Mouse (Mus musculus): Measurements from ENCODE around the gene Mrpl53. TPM values are rescaled to one million over a fixed set of nuclear protein-coding genes. Genes with fewer than 3 reads are reported as not detected.

Gene Mrpl53
- total and polyA plus RNA-seq, 2 experiments = 73.8 to 78.2 TPM

DNA sequence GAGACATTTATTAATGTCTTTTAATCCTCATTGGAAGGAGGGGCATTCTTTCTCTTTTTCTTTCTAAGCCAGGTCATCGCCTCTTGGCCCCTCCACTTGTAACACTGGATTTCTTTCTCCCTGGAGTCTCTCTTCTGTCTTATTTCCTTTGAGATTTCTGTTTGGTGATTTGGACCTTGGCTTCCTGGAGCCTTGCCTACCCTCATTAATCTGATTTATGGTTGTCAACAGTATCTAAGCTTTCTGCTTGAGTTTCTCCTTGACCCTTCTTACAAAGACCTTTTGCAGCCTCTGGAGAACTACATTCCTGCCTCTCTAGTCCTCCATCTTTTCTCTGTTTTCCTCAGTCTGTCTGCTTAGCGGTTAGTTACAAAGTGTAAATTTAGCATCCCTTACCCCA lies 10.4 kb upstream of the Mrpl53 start:
- DNase-seq (ENCODE audit: extremely low read depth, low read depth, low spot score) = no peak
- Histone ChIP-seq H3K36me3 (ENCODE audit: control insufficient read depth, insufficient read depth, low read length) (no peaks in the 10 kb centered on the region), H3K9ac (ENCODE audit: low read depth, low read length) (no peak overlapping the region), H3K4me1 (ENCODE audit: control insufficient read depth, insufficient read depth, low read length) (peaks cover 11% of the 10 kb centered on the region), H3K79me2 (ENCODE audit: control insufficient read depth, insufficient read depth, low read length) (no peaks in the 10 kb centered on the region), H3K27ac (replicated peaks; ENCODE audit: insufficient read depth, low read depth, low read length) (no peak overlapping the region), H3K27me3 (ENCODE audit: control insufficient read depth, insufficient read depth, low read length) (no peaks in the 10 kb centered on the region), H3K4me3 (ENCODE audit: insufficient read depth, low read depth, low read length) (no peak overlapping the region)
- no peak for TF ChIP-seq POLR2A (IDR thresholded peaks at IDR 0.05; ENCODE audit: extremely low read depth, insufficient read depth, low read length)
- no peak for TF ChIP-seq CTCF (IDR thresholded peaks at IDR 0.05; ENCODE audit: low read depth, low read length)
- WGBS = 83% methylated on average over 2 of the region's 2 CpGs

DNA sequence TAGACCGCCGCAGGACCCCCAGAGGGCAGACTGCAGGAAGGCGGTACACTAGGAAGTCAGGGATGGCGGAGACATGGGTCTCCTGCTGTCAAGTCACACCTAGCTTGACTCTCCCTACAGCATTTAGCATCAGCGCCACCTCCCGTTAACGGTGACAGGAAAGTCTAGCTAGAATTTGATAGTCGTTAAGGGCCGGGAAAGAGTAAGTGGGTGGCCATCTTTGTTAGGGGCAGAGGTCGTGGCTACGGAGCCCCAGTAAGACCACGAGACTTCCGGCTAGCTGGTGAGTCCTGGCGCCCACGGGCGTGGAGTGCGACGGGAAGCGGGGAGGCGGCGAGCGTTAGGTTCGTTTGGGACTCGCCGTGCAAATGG lies 7.5 kb upstream of the Mrpl53 start, which contains the start of the genes Ccdc142 and Gm42688:
Gene Ccdc142 (plus strand): TSS at position 286 of the 372 bp plus-strand sequence.
Gene Gm42688 (plus strand): TSS at position 302 of the 372 bp plus-strand sequence.
- peak; percentile 90 for DNase-seq (ENCODE audit: extremely low read depth, low read depth, low spot score)
- no peaks in the 10 kb centered on the region for H3K36me3 ChIP-seq (ENCODE audit: control insufficient read depth, insufficient read depth, low read length)
- WGBS = 1% methylated on average over 25 of the region's 25 CpGs
- TF ChIP-seq POLR2A (IDR thresholded peaks at IDR 0.05; ENCODE audit: extremely low read depth, insufficient read depth, low read length) = peak; percentile 66; the same call in 1 of the 2 replicates
- peak; percentile 64 for TF ChIP-seq CTCF (IDR thresholded peaks at IDR 0.05; ENCODE audit: low read depth, low read length)
- H3K79me2 ChIP-seq (ENCODE audit: control insufficient read depth, insufficient read depth, low read length) = no peaks in the 10 kb centered on the region
- H3K4me1 ChIP-seq (ENCODE audit: control insufficient read depth, insufficient read depth, low read length) = peaks cover 11% of the 10 kb centered on the region
- peak within 1 kb of the TSS; percentile 81 for H3K9ac ChIP-seq (ENCODE audit: low read depth, low read length)
- H3K27me3 ChIP-seq (ENCODE audit: control insufficient read depth, insufficient read depth, low read length) = no peaks in the 10 kb centered on the region
- H3K4me3 ChIP-seq (ENCODE audit: insufficient read depth, low read depth, low read length) = peak within 1 kb of the TSS; percentile 67
- peak within 1 kb of the TSS; percentile 53 for H3K27ac ChIP-seq (replicated peaks; ENCODE audit: insufficient read depth, low read depth, low read length)

GRCm38 (mm10) chr6:83101688-83102556 lies 6.9 kb upstream of the Mrpl53 start:
- WGBS = under 1% methylated on average over 73 of the region's 74 CpGs
- peak overlapping the region; percentile 53 for H3K27ac ChIP-seq (replicated peaks; ENCODE audit: insufficient read depth, low read depth, low read length)
- no peaks in the 10 kb centered on the region for H3K27me3 ChIP-seq (ENCODE audit: control insufficient read depth, insufficient read depth, low read length)
- H3K79me2 ChIP-seq (ENCODE audit: control insufficient read depth, insufficient read depth, low read length) = no peaks in the 10 kb centered on the region
- H3K36me3 ChIP-seq (ENCODE audit: control insufficient read depth, insufficient read depth, low read length) = no peaks in the 10 kb centered on the region
- peaks cover 11% of the 10 kb centered on the region for H3K4me1 ChIP-seq (ENCODE audit: control insufficient read depth, insufficient read depth, low read length)
- TF ChIP-seq CTCF (IDR thresholded peaks at IDR 0.05; ENCODE audit: low read depth, low read length) = peak; percentile 45; the same call in 1 of the 2 replicates
- TF ChIP-seq POLR2A (IDR thresholded peaks at IDR 0.05; ENCODE audit: extremely low read depth, insufficient read depth, low read length) = no peak
- peak overlapping the region; percentile 67 for H3K4me3 ChIP-seq (ENCODE audit: insufficient read depth, low read depth, low read length)
- peak; percentile 61 for DNase-seq (ENCODE audit: extremely low read depth, low read depth, low spot score)
- peak overlapping the region; percentile 81 for H3K9ac ChIP-seq (ENCODE audit: low read depth, low read length)

DNA sequence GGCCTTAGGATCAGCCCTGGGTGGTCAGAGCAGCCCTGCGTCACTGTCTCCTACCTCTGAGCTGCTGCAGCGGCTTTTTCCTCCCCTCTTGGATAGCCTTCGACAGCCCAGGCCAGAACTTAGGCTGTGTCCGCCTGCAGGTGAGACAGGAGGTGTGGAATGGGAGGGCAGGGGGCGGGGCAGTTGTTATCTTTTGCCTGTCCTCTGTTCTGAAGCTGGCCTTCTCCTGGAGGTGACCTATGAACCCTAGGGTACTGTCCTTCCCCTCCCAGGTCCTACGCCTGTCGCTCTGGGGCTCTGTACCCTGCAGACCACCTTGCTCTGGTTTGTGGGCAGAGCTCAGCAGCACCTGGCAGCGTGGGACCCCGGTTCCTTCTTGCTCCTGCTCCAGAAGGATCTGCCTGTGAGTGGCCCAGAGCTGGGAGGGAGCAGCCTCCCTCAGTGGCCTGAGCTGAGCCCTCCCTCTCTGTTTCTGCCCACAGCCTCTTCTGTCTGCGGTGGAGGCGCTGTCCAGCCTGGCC lies 5.7 kb upstream of the Mrpl53 start:
- 29% methylated on average over 11 of the region's 11 CpGs for WGBS
- no peak overlapping the region for H3K9ac ChIP-seq (ENCODE audit: low read depth, low read length)
- H3K27me3 ChIP-seq (ENCODE audit: control insufficient read depth, insufficient read depth, low read length) = no peaks in the 10 kb centered on the region
- H3K4me1 ChIP-seq (ENCODE audit: control insufficient read depth, insufficient read depth, low read length) = peaks cover 17% of the 10 kb centered on the region
- H3K4me3 ChIP-seq (ENCODE audit: insufficient read depth, low read depth, low read length) = peak overlapping the region; percentile 1; the same call in 1 of the 2 replicates
- TF ChIP-seq CTCF (IDR thresholded peaks at IDR 0.05; ENCODE audit: low read depth, low read length) (peak; percentile 34; the same call in 1 of the 2 replicates), POLR2A (IDR thresholded peaks at IDR 0.05; ENCODE audit: extremely low read depth, insufficient read depth, low read length) (no peak)
- DNase-seq (ENCODE audit: extremely low read depth, low read depth, low spot score) = peak; percentile 80
- H3K27ac ChIP-seq (replicated peaks; ENCODE audit: insufficient read depth, low read depth, low read length) = 0 out of 2 replicates have a peak overlapping the region, but pooled peaks have one; percentile 2
- H3K79me2 ChIP-seq (ENCODE audit: control insufficient read depth, insufficient read depth, low read length) = no peaks in the 10 kb centered on the region
- H3K36me3 ChIP-seq (ENCODE audit: control insufficient read depth, insufficient read depth, low read length) = no peaks in the 10 kb centered on the region

GRCm38 (mm10) chr6:83104158-83104557 lies 4.7 kb upstream of the Mrpl53 start:
- no peaks in the 10 kb centered on the region for H3K27me3 ChIP-seq (ENCODE audit: control insufficient read depth, insufficient read depth, low read length)
- DNase-seq (ENCODE audit: extremely low read depth, low read depth, low spot score) = no peak
- 82% methylated on average over 4 of the region's 4 CpGs for WGBS

More at GRCm38 (mm10) chr6:83104158-83104557, 4.7 kb upstream of the Mrpl53 start:
- no peak overlapping the region for H3K9ac ChIP-seq (ENCODE audit: low read depth, low read length)
- H3K36me3 ChIP-seq (ENCODE audit: control insufficient read depth, insufficient read depth, low read length) = no peaks in the 10 kb centered on the region
- no peak overlapping the region for H3K27ac ChIP-seq (replicated peaks; ENCODE audit: insufficient read depth, low read depth, low read length)
- peaks cover 20% of the 10 kb centered on the region for H3K4me1 ChIP-seq (ENCODE audit: control insufficient read depth, insufficient read depth, low read length)
- TF ChIP-seq POLR2A (IDR thresholded peaks at IDR 0.05; ENCODE audit: extremely low read depth, insufficient read depth, low read length) (no peak), CTCF (IDR thresholded peaks at IDR 0.05; ENCODE audit: low read depth, low read length) (no peak)
- H3K79me2 ChIP-seq (ENCODE audit: control insufficient read depth, insufficient read depth, low read length) = peaks cover 1% of the 10 kb centered on the region; the same call in 1 of the 2 replicates
- no peak overlapping the region for H3K4me3 ChIP-seq (ENCODE audit: insufficient read depth, low read depth, low read length)
